Mouse (Mus musculus) hematopoietic stem cell, adult 5-6 weeks (primary cell): ENCODE measurements around the gene Clec12b. TPM values are rescaled to one million over a fixed set of nuclear protein-coding genes. Genes with fewer than 3 reads are reported as not detected.

Experiments used
- ATAC-seq, 2 experiments: fragments of 125-278 bp in 1 of 2; replicated peaks in 1 of 2; 2 replicates each; pipeline ENCODE4 v1.8.0; 2016 to 2017; ENCODE audit warnings: inconsistent platforms in 2 of 2, mild to moderate bottlenecking in 2 of 2, moderate number of reproducible peaks in 2 of 2, low read depth in 1 of 2, moderate TSS enrichment in 1 of 2; ENCODE audit not compliant: low FRiP score in 2 of 2, poor library complexity in 2 of 2, severe bottlenecking in 2 of 2, insufficient read depth in 1 of 2, low TSS enrichment in 1 of 2
- total RNA-seq: library from RNA; stranded (forward); fragments of 172-1452, 232-1000 nt; gene quantifications from 2 replicates; pipeline ENCODE4 v1.2.3, GENCODE M21; 2017

Clec12b gene
- total RNA-seq, 1 experiment from 2014 or later, result not detected

DNA sequence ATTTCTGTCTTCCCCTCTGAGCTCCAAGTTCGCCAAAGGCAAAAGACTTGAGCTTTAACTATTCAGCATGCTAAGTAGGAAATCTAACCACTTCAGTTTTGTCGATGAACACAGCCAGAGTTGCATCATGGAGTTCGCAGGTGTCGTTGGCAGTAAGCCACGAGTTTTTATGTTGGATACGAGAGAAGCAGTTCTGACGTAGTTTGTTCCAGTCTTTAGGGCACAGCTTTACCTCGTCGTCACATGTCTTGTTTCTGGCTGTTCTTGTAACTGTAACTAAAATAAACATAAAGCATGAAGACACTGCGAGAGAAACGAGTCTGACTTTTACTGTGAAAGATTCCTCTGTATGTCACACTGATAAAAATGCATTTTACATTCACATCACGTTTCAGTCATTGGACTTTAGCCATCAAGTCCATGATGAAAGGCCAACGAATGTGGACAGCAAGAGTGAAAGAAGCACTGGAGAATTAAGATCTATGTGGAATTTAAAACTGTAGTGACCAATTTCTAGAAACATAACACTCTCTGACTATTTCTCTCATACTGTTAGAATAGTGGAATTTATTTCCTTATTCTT, 59.0 kb downstream of the Clec12b start:
- peak in 1 of 2 experiments; percentile 43; a peak in 1 of 4 replicates for ATAC-seq

DNA sequence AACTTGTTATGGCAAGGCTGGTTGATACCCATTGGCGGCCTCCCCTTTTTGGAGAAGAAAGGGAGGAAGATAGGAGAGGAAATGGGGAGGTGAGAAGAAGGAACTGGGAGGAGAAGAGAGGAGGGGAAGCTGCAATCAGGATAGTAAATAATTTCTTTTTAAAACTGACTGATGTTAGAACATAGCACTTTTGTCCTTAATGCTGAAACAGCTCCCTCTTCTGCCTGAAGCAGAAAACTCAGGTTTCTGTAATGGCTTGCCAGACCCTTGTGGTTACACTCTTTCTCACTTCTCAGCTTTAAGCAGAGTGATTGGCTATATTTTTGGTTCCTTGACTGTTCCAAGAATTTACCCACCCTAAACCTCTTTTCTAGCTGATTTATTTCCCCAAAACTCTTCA, 59.7 kb downstream of the Clec12b start:
- peak; percentile 77 to 86 for ATAC-seq

Other genes with a start within 250 kb of the Clec12b start
- gene Clec2d, start 205.3 kb downstream of the Clec12b start, total RNA-seq, result 219 and 223 TPM in 2 replicates
- 340 and 460 TPM in 2 replicates for gene Cd69, start 110.4 kb downstream of the Clec12b start, total RNA-seq
- gene 4922502D21Rik, start 54.1 kb downstream of the Clec12b start, total RNA-seq, result not detected in 2 replicates
- gene Clec12a, start 43.2 kb downstream of the Clec12b start, total RNA-seq, result 85.2 and 94.1 TPM in 2 replicates
- 1.6 and 6.3 TPM in 2 replicates for gene Clec1b, start 11.4 kb upstream of the Clec12b start, total RNA-seq
- gene Clec9a, start 23.0 kb upstream of the Clec12b start, total RNA-seq, result 0.50 and 1.0 TPM in 2 replicates
- 9.8 and 12.4 TPM in 2 replicates for gene Clec1a, start 66.1 kb upstream of the Clec12b start, total RNA-seq
- 0.55 and 6.5 TPM in 2 replicates for gene Olr1, start 121.3 kb upstream of the Clec12b start, total RNA-seq
- gene Tmem52b, start 126.7 kb upstream of the Clec12b start, total RNA-seq, result not detected in 2 replicates
- gene Gabarapl1, start 147.3 kb upstream of the Clec12b start, total RNA-seq, result 147 and 152 TPM in 2 replicates
- gene Klre1, start 192.0 kb upstream of the Clec12b start, total RNA-seq, result 0.31 TPM in 1 of 2 replicates, not detected in the other
- gene Klrd1, start 205.9 kb upstream of the Clec12b start, total RNA-seq, result 2.4 and 9.5 TPM in 2 replicates
- 5.2 and 7.7 TPM in 2 replicates for gene Klrk1, start 238.0 kb upstream of the Clec12b start, total RNA-seq